Mouse (Mus musculus) forebrain, embryonic 12.5 days (tissue): Measurements from ENCODE around the gene Gtpbp1. TPM values are rescaled to one million over a fixed set of nuclear protein-coding genes. Genes with fewer than 3 reads are reported as not detected.

Experiments
- ATAC-seq: fragments of 200-750 bp; cut with Nextera tagmentation; 2 replicates; pipeline ENCODE4 v1.8.0; 2017; ENCODE audit warnings: moderate TSS enrichment; ENCODE audit not compliant: low FRiP score
- H3K27ac ChIP-seq: fragments of 300-500 bp; sonication (generic); 2 replicates; pipeline ENCODE4 v1.5.1; 2016; ENCODE audit warnings: mild to moderate bottlenecking
- H3K27me3 ChIP-seq: fragments of 300-500 bp; sonication (generic); 2 replicates; pipeline ENCODE4 v1.6.1; 2016; ENCODE audit warnings: mild to moderate bottlenecking
- H3K36me3 ChIP-seq: fragments of 300-500 bp; sonication (generic); replicated peaks from 2 replicates; pipeline ENCODE4 v1.6.1; 2016; ENCODE audit warnings: mild to moderate bottlenecking
- H3K4me1 ChIP-seq: fragments of 300-500 bp; sonication (generic); 2 replicates; pipeline ENCODE4 v1.6.1; 2016
- H3K4me2 ChIP-seq: fragments of 300-500 bp; sonication (generic); 2 replicates; pipeline ENCODE4 v1.6.1; 2016; ENCODE audit warnings: mild to moderate bottlenecking, moderate library complexity
- H3K4me3 ChIP-seq: fragments of 300-500 bp; sonication (generic); replicated peaks from 2 replicates; pipeline ENCODE4 v1.5.1; 2016; ENCODE audit warnings: mild to moderate bottlenecking
- H3K9ac ChIP-seq: fragments of 300-500 bp; sonication (generic); 2 replicates; pipeline ENCODE4 v1.6.1; 2016; ENCODE audit warnings: mild to moderate bottlenecking
- H3K9me3 ChIP-seq: fragments of 300-500 bp; sonication (generic); 2 replicates; pipeline ENCODE4 v1.6.1; 2016
- WGBS: fragments of 180-500 bp; shearing (Covaris S2); methylation state at CpG from one replicate; pipeline ENCODE4 v1.1.7; 2016; 5-methylcytosine and 5-hydroxymethylcytosine counted together
- polyA plus RNA-seq: library from polyadenylated mRNA; unstranded; fragments of >200 nt; fragmentation: Nextera tagmentation; extraction: Ambion mirVana; gene quantifications from 2 replicates; pipeline ENCODE4 v1.2.1, GENCODE M21; 2016

Gtpbp1 gene
- 51.5 and 55.7 TPM in 2 replicates for polyA plus RNA-seq

- peak within 1 kb of the TSS; percentile 93 for H3K9ac ChIP-seq
- ATAC-seq, result peak; percentile 97
- under 1% methylated on average over 45 of the region's 45 CpGs for WGBS
- peaks cover 51% of the 10 kb centered on the region for H3K4me1 ChIP-seq
- peak within 1 kb of the TSS; percentile 98 for H3K4me2 ChIP-seq
- peak within 1 kb of the TSS; percentile 93 for H3K27ac ChIP-seq
- no peaks in the 10 kb centered on the region for H3K9me3 ChIP-seq
- no peaks in the 10 kb centered on the region for H3K27me3 ChIP-seq
- H3K4me3 ChIP-seq, result peak within 1 kb of the TSS; percentile 91
- peaks cover 12% of the 10 kb centered on the region for H3K36me3 ChIP-seq
These were observed at the start of gene Gtpbp1 for GRCm38 (mm10) chr15:79690426-79691022. Gene Gtpbp1 (plus strand): TSS chr15:79690845.

GRCm38 (mm10) chr15:79641135-79641817, 49.4 kb upstream of the Gtpbp1 start:
- no peak for ATAC-seq
- no peaks in the 10 kb centered on the region for H3K9me3 ChIP-seq

GRCm38 (mm10) chr15:79645483-79645882, 45.2 kb upstream of the Gtpbp1 start:
- WGBS, result 85% methylated on average over 2 of the region's 2 CpGs
- no peak for ATAC-seq
- H3K36me3 ChIP-seq, result peaks cover 64% of the 10 kb centered on the region
- no peak overlapping the region for H3K9ac ChIP-seq
- H3K4me2 ChIP-seq, result no peak overlapping the region
- H3K4me3 ChIP-seq, result no peak overlapping the region
- H3K9me3 ChIP-seq, result no peaks in the 10 kb centered on the region
- no peaks in the 10 kb centered on the region for H3K4me1 ChIP-seq
- H3K27me3 ChIP-seq, result no peaks in the 10 kb centered on the region
- H3K27ac ChIP-seq, result no peak overlapping the region

More at GRCm38 (mm10) chr15:79641135-79641817, 49.4 kb upstream of the Gtpbp1 start:
- Histone ChIP-seq H3K27me3 (no peaks in the 10 kb centered on the region), H3K4me1 (no peaks in the 10 kb centered on the region), H3K4me3 (no peak overlapping the region), H3K27ac (no peak overlapping the region), H3K4me2 (no peak overlapping the region), H3K9ac (no peak overlapping the region), H3K36me3 (peaks cover 65% of the 10 kb centered on the region)
- WGBS, result 80% methylated on average over 12 of the region's 12 CpGs

GRCm38 (mm10) chr15:79648130-79648529, 42.5 kb upstream of the Gtpbp1 start:
- H3K9ac ChIP-seq, result no peak overlapping the region
- no peak overlapping the region for H3K4me3 ChIP-seq
- H3K9me3 ChIP-seq, result no peaks in the 10 kb centered on the region
- ATAC-seq, result no peak
- 93% methylated on average over 12 of the region's 12 CpGs for WGBS
- H3K27me3 ChIP-seq, result no peaks in the 10 kb centered on the region
- H3K4me2 ChIP-seq, result no peak overlapping the region
- no peaks in the 10 kb centered on the region for H3K4me1 ChIP-seq
- no peak overlapping the region for H3K27ac ChIP-seq
- H3K36me3 ChIP-seq, result peaks cover 44% of the 10 kb centered on the region

GRCm38 (mm10) chr15:79650569-79650968, 40.1 kb upstream of the Gtpbp1 start:
- H3K36me3 ChIP-seq, result peaks cover 31% of the 10 kb centered on the region
- no peak for ATAC-seq
- H3K4me3 ChIP-seq, result no peak overlapping the region
- no peak overlapping the region for H3K9ac ChIP-seq
- H3K27me3 ChIP-seq, result no peaks in the 10 kb centered on the region
- no peaks in the 10 kb centered on the region for H3K4me1 ChIP-seq
- no peak overlapping the region for H3K4me2 ChIP-seq
- H3K27ac ChIP-seq, result no peak overlapping the region
- H3K9me3 ChIP-seq, result no peaks in the 10 kb centered on the region

- Histone ChIP-seq H3K9ac (no peak overlapping the region), H3K4me1 (no peaks in the 10 kb centered on the region), H3K4me2 (no peak overlapping the region), H3K27me3 (no peaks in the 10 kb centered on the region), H3K9me3 (no peaks in the 10 kb centered on the region), H3K27ac (no peak overlapping the region), H3K4me3 (no peak overlapping the region), H3K36me3 (peaks cover 31% of the 10 kb centered on the region)
- no peak for ATAC-seq
- 79% methylated on average over 4 of the region's 4 CpGs for WGBS
These were observed 39.2 kb upstream of the Gtpbp1 start for GRCm38 (mm10) chr15:79651481-79651880.

- peaks cover 12% of the 10 kb centered on the region for H3K4me1 ChIP-seq
- H3K27ac ChIP-seq, result no peak overlapping the region
- no peak overlapping the region for H3K4me2 ChIP-seq
- H3K4me3 ChIP-seq, result no peak overlapping the region
- peaks cover 2% of the 10 kb centered on the region; the same call in 1 of the 2 replicates for H3K36me3 ChIP-seq
- no peaks in the 10 kb centered on the region for H3K9me3 ChIP-seq
- 92% methylated on average over 14 of the region's 14 CpGs for WGBS
- ATAC-seq, result no peak
- H3K9ac ChIP-seq, result no peak overlapping the region
- no peaks in the 10 kb centered on the region for H3K27me3 ChIP-seq
These were observed 34.2 kb upstream of the Gtpbp1 start for GRCm38 (mm10) chr15:79656451-79656850.

- Histone ChIP-seq H3K4me1 (peaks cover 12% of the 10 kb centered on the region), H3K9me3 (no peaks in the 10 kb centered on the region), H3K27me3 (no peaks in the 10 kb centered on the region), H3K4me3 (peak overlapping the region; percentile 78), H3K4me2 (peak overlapping the region; percentile 80), H3K36me3 (peaks cover 2% of the 10 kb centered on the region; the same call in 1 of the 2 replicates), H3K9ac (peak overlapping the region; percentile 89), H3K27ac (peak overlapping the region; percentile 96)
- WGBS, result 3% methylated on average over 16 of the region's 16 CpGs
- ATAC-seq, result peak; percentile 15; the same call in 1 of the 2 replicates
These were observed 32.7 kb upstream of the Gtpbp1 start for GRCm38 (mm10) chr15:79657837-79658530.

- H3K4me1 ChIP-seq, result peaks cover 12% of the 10 kb centered on the region
- H3K36me3 ChIP-seq, result peaks cover 9% of the 10 kb centered on the region; the same call in 1 of the 2 replicates
- H3K9ac ChIP-seq, result peak within 1 kb of the TSS; percentile 89
- no peaks in the 10 kb centered on the region for H3K27me3 ChIP-seq
- H3K9me3 ChIP-seq, result no peaks in the 10 kb centered on the region
- under 1% methylated on average over 55 of the region's 55 CpGs for WGBS
- peak within 1 kb of the TSS; percentile 78 for H3K4me3 ChIP-seq
- peak within 1 kb of the TSS; percentile 96 for H3K27ac ChIP-seq
- peak within 1 kb of the TSS; percentile 80 for H3K4me2 ChIP-seq
- peak; percentile 88 for ATAC-seq
These were observed 31.9 kb upstream of the Gtpbp1 start, which contains the start of the genes Fam227a and Cby1 for GRCm38 (mm10) chr15:79658531-79659375. Gene Fam227a (minus strand): TSS chr15:79658956. Gene Cby1 (plus strand): TSS chr15:79659199.

- H3K4me3 ChIP-seq, result no peak overlapping the region
- peaks cover 22% of the 10 kb centered on the region for H3K36me3 ChIP-seq
- H3K27ac ChIP-seq, result no peak overlapping the region
- no peak for ATAC-seq
- H3K9me3 ChIP-seq, result no peaks in the 10 kb centered on the region
- 72% methylated on average over 4 of the region's 4 CpGs for WGBS
- no peak overlapping the region for H3K4me2 ChIP-seq
- H3K4me1 ChIP-seq, result peaks cover 12% of the 10 kb centered on the region
- no peaks in the 10 kb centered on the region for H3K27me3 ChIP-seq
- no peak overlapping the region for H3K9ac ChIP-seq
These were observed 28.8 kb upstream of the Gtpbp1 start for GRCm38 (mm10) chr15:79661852-79662251.

GRCm38 (mm10) chr15:79664666-79665065, 26.0 kb upstream of the Gtpbp1 start:
- Histone ChIP-seq H3K9ac (no peak overlapping the region), H3K36me3 (peaks cover 37% of the 10 kb centered on the region), H3K4me3 (no peak overlapping the region), H3K4me2 (no peak overlapping the region), H3K27ac (no peak overlapping the region), H3K4me1 (peaks cover 5% of the 10 kb centered on the region), H3K9me3 (no peaks in the 10 kb centered on the region), H3K27me3 (no peaks in the 10 kb centered on the region)
- ATAC-seq, result no peak
- WGBS, result 95% methylated on average over 8 of the region's 8 CpGs
